Mouse (Mus musculus): ENCODE data around the gene Cops7a. TPM values are rescaled to one million over a fixed set of nuclear protein-coding genes. Genes with fewer than 3 reads are reported as not detected.

Cops7a gene
- 155 and 159 TPM in 2 replicates for polyA plus RNA-seq (2014; fragmentation: Nextera tagmentation; extraction: Ambion mirVana)

DNA sequence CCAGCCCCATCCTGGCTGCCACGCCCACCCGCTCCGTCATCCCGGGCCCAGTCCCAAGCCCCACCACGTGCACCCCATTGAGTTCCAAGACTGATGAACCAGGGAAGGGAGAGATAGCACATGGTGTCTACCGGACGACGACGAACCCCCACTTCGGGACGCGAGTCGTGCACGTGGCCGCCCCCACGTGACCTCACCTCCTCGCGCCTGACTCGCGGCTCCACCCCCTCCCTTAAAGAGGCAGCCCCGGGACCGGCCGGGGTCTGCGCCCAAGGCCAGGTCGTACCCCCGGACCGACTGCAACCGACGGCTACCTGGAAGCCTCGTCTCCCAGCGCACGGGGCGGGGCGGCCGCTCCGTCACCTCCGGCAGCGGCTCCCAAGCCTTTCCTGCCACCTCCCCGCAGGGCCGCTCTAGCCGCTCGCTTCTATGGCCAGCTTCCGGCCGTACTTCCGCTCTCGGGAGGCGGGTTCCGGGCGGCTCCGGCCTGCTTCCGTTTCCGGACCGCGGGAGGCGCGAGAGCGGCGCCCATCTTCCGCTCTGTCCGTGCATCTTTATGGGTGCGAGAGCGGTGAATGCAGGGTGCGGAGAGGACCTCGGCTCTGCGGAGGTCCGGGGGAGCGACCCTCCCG lies at the start of gene Cops7a:
Gene Cops7a, minus strand, starts transcription at position 451 of the 632 bp plus-strand sequence.
- Histone ChIP-seq H3K9ac (ENCODE audit: low read length) (peak within 1 kb of the TSS; percentile 95), H3K4me1 (replicated peaks; ENCODE audit: control insufficient read depth, insufficient read depth, low read length) (peaks cover 14% of the 10 kb centered on the region), H3K4me3 (ENCODE audit: low read depth, low read length) (peak within 1 kb of the TSS; percentile 96), H3K4me2 (ENCODE audit: low read length) (peak within 1 kb of the TSS; percentile 99), H3K27ac (ENCODE audit: low read depth) (peak within 1 kb of the TSS; percentile 92), H3K36me3 (ENCODE audit: control insufficient read depth, insufficient read depth, low read length) (peaks cover 23% of the 10 kb centered on the region), H3K9me3 (ENCODE audit: control insufficient read depth, low read length) (no peaks in the 10 kb centered on the region), H3K27me3 (replicated peaks; ENCODE audit: control insufficient read depth, insufficient read depth, low read length) (no peaks in the 10 kb centered on the region)
- WGBS: under 1% methylated on average over 68 of the region's 68 CpGs
- ATAC-seq (replicated peaks; ENCODE audit: low FRiP score, low TSS enrichment, low read depth) (peak; percentile 96), DNase-seq (ENCODE audit: low spot score) (peak; percentile 98)

DNA sequence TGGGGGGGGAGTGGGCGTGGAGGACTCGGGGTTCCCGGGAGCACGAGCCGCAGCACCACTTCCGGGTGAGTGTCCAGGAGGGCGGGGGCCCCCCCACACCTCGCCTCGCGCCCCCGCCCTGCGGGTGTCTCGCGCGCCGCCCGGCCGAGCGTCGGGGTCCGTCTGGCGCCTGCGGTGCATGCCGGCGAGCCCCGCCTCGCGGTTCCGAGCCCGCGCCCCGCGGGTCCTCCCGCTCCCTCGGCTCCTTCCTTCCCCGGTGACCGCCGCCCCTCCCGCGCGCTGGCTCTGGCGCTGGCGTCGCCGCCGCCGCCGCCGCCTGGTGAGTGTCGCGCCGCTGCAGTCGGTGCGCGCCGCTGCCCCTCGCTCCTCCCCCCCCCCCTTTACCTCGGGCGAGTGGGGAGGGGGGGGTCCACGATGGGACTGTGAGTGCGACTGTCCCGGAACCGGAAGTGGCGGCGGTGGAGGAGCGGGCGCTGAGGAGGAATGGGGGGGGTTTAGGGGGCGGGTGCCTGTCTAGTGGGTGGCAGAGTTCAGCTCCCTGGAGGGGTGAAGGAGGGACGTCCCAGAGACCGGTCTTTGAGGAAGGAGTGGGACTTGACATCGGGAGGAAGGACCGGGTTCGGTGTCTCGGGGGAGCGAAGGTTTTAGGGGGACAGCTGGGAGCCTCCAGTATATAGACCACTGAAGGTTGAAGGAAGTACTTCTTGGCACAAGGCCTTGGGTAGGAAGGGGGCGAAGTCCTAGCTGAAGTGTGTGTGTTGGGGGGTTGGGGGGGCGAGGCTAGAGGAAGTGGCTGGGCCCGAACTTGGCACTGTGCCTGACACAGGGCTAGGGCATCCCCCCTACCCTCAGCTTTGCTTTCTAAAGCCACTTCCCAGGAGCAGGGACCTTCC lies 44.1 kb upstream of the Cops7a start:
- ATAC-seq (replicated peaks; ENCODE audit: low FRiP score, low TSS enrichment, low read depth): peak; percentile 87
- peak overlapping the region; percentile 64 for H3K4me2 ChIP-seq (ENCODE audit: low read length)
- peak; percentile 91 for DNase-seq (ENCODE audit: low spot score)
- H3K9me3 ChIP-seq (ENCODE audit: control insufficient read depth, low read length): no peaks in the 10 kb centered on the region
- peaks cover 10% of the 10 kb centered on the region; the same call in 1 of the 2 replicates for H3K4me1 ChIP-seq (replicated peaks; ENCODE audit: control insufficient read depth, insufficient read depth, low read length)
- peak overlapping the region; percentile 95 for H3K9ac ChIP-seq (ENCODE audit: low read length)
- H3K4me3 ChIP-seq (ENCODE audit: low read depth, low read length): peak overlapping the region; percentile 76
- H3K36me3 ChIP-seq (ENCODE audit: control insufficient read depth, insufficient read depth, low read length): peaks cover 35% of the 10 kb centered on the region
- WGBS: 1% methylated on average over 54 of the region's 78 CpGs
- peak overlapping the region; percentile 98 for H3K27ac ChIP-seq (ENCODE audit: low read depth)
- no peaks in the 10 kb centered on the region for H3K27me3 ChIP-seq (replicated peaks; ENCODE audit: control insufficient read depth, insufficient read depth, low read length)

DNA sequence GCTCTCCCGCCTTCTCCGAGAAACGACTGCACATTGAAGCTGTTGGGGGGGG lies 43.6 kb upstream of the Cops7a start, which contains the start of gene Zfp384:
Gene Zfp384, plus strand, starts transcription at position 17 of the 52 bp plus-strand sequence.
- peaks cover 10% of the 10 kb centered on the region; the same call in 1 of the 2 replicates for H3K4me1 ChIP-seq (replicated peaks; ENCODE audit: control insufficient read depth, insufficient read depth, low read length)
- ATAC-seq (replicated peaks; ENCODE audit: low FRiP score, low TSS enrichment, low read depth) (no peak), DNase-seq (ENCODE audit: low spot score) (no peak)
- no peaks in the 10 kb centered on the region for H3K9me3 ChIP-seq (ENCODE audit: control insufficient read depth, low read length)
- peaks cover 30% of the 10 kb centered on the region for H3K36me3 ChIP-seq (ENCODE audit: control insufficient read depth, insufficient read depth, low read length)
- peak within 1 kb of the TSS; percentile 64 for H3K4me2 ChIP-seq (ENCODE audit: low read length)
- peak within 1 kb of the TSS; percentile 98 for H3K27ac ChIP-seq (ENCODE audit: low read depth)
- WGBS: 0% methylated on average over 3 of the region's 3 CpGs
- peak within 1 kb of the TSS; percentile 76 for H3K4me3 ChIP-seq (ENCODE audit: low read depth, low read length)
- H3K27me3 ChIP-seq (replicated peaks; ENCODE audit: control insufficient read depth, insufficient read depth, low read length): no peaks in the 10 kb centered on the region
- H3K9ac ChIP-seq (ENCODE audit: low read length): peak within 1 kb of the TSS; percentile 95

DNA sequence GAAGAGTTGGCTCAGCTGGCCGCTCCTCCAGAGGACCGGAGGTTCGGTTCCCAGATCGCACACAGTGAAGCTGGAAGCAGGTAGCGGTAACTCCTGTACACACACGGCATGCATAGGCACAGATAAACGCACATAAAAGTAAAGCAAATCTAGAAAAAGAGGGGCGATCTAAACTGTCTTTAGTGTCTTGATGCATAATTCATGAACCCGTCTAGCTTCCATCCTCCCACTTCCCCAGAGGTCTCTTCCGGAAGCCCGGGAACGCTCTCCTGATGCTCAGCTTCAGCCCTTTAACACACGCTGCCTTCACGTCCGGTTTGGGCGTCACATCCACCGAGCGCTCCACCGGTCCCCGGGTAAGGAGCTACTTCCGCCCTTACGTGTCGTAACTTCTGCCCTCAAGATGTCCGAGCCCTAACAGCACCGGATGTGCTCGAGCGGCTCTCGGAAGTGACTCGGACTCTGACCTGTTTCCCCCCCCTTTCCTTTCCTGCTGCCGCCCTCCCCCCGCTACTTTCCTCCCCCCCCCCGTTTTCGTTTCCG lies 43.3 kb upstream of the Cops7a start:
- H3K4me1 ChIP-seq (replicated peaks; ENCODE audit: control insufficient read depth, insufficient read depth, low read length): peaks cover 13% of the 10 kb centered on the region; the same call in 1 of the 2 replicates
- peak overlapping the region; percentile 98 for H3K27ac ChIP-seq (ENCODE audit: low read depth)
- peak; percentile 97 for ATAC-seq (replicated peaks; ENCODE audit: low FRiP score, low TSS enrichment, low read depth)
- no peaks in the 10 kb centered on the region for H3K9me3 ChIP-seq (ENCODE audit: control insufficient read depth, low read length)
- peak overlapping the region; percentile 76 for H3K4me3 ChIP-seq (ENCODE audit: low read depth, low read length)
- H3K4me2 ChIP-seq (ENCODE audit: low read length): peak overlapping the region; percentile 64
- no peaks in the 10 kb centered on the region for H3K27me3 ChIP-seq (replicated peaks; ENCODE audit: control insufficient read depth, insufficient read depth, low read length)
- WGBS: under 1% methylated on average over 33 of the region's 34 CpGs
- peak overlapping the region; percentile 95 for H3K9ac ChIP-seq (ENCODE audit: low read length)
- H3K36me3 ChIP-seq (ENCODE audit: control insufficient read depth, insufficient read depth, low read length): peaks cover 27% of the 10 kb centered on the region
- no peak for DNase-seq (ENCODE audit: low spot score)

DNA sequence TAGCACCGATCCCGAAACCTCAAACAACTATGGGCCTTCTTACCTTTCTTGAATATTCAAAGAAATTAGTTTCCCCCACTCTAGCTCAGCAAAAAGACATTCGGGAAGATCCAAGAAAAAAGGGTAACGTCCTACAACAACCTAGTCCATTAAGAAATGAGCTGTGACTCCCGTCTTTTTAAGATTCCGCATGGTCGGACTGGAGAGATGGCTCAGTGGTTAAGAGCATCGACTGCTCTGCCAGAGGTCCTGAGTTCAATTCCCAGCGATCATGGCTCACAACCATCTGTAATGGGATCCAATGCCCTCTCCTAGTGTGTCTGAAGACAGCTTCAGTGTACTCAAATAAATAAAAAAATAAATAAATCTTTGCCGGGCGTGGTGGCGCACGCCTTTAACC lies 42.7 kb upstream of the Cops7a start:
- ATAC-seq (replicated peaks; ENCODE audit: low FRiP score, low TSS enrichment, low read depth) (no peak), DNase-seq (ENCODE audit: low spot score) (no peak)
- peak overlapping the region; percentile 57 for H3K9ac ChIP-seq (ENCODE audit: low read length)
- peaks cover 22% of the 10 kb centered on the region for H3K36me3 ChIP-seq (ENCODE audit: control insufficient read depth, insufficient read depth, low read length)
- H3K4me1 ChIP-seq (replicated peaks; ENCODE audit: control insufficient read depth, insufficient read depth, low read length): peaks cover 13% of the 10 kb centered on the region; the same call in 1 of the 2 replicates
- peak overlapping the region; percentile 76 for H3K4me3 ChIP-seq (ENCODE audit: low read depth, low read length)
- peak overlapping the region; percentile 64 for H3K4me2 ChIP-seq (ENCODE audit: low read length)
- H3K9me3 ChIP-seq (ENCODE audit: control insufficient read depth, low read length): no peaks in the 10 kb centered on the region
- no peaks in the 10 kb centered on the region for H3K27me3 ChIP-seq (replicated peaks; ENCODE audit: control insufficient read depth, insufficient read depth, low read length)
- 41% methylated on average over 13 of the region's 13 CpGs for WGBS
- H3K27ac ChIP-seq (ENCODE audit: low read depth): peak overlapping the region; percentile 98

DNA sequence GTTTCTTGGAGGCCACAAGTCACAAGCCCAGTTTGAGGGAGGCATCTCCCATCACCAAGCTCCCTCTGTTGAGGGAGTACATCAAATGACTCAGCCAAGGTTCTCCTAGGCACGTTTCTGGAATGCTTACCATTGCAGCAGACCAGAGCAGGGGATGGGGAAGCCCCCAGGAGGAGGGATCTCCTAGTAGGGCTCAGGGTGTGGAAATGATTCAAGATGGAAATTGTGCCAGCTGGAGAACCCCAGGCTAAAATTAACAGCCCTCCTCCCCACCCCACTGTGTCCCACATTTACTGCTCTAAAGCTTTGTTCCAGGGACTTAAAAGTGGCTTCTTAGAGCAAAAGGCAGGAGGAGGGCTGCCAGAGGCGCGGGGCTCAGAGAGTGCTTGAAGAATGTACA lies 39.7 kb upstream of the Cops7a start:
- no peak overlapping the region for H3K27ac ChIP-seq (ENCODE audit: low read depth)
- H3K9ac ChIP-seq (ENCODE audit: low read length): no peak overlapping the region
- peaks cover 20% of the 10 kb centered on the region for H3K27me3 ChIP-seq (replicated peaks; ENCODE audit: control insufficient read depth, insufficient read depth, low read length)
- ATAC-seq (replicated peaks; ENCODE audit: low FRiP score, low TSS enrichment, low read depth) (no peak), DNase-seq (ENCODE audit: low spot score) (no peak)
- no peak overlapping the region for H3K4me3 ChIP-seq (ENCODE audit: low read depth, low read length)
- no peaks in the 10 kb centered on the region for H3K36me3 ChIP-seq (ENCODE audit: control insufficient read depth, insufficient read depth, low read length)
- 0 out of 2 replicates have a peak, but pooled peaks cover 3% of the 10 kb centered on the region for H3K4me1 ChIP-seq (replicated peaks; ENCODE audit: control insufficient read depth, insufficient read depth, low read length)
- WGBS: 34% methylated on average over 3 of the region's 3 CpGs
- no peak overlapping the region for H3K4me2 ChIP-seq (ENCODE audit: low read length)
- no peaks in the 10 kb centered on the region for H3K9me3 ChIP-seq (ENCODE audit: control insufficient read depth, low read length)

DNA sequence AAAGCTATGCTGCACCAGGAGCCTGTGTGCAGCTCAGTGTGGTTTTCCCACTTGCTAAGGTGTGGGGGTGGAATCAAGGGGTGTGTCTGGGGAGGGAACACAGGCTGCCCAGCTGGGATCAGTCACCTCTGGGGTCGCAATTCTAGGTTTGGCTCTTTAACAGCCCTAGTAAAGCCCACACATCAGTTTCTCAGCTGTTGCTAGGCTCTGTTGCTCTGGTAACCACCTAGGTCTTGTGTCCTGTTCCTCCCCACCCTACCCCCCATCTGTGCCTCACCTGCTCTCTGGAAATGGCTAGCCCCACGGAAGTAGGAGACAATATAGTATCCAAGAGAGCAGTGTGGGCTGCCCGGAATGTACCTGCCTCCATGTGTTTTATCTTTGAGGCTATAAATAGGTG lies 38.4 kb upstream of the Cops7a start:
- Histone ChIP-seq H3K36me3 (ENCODE audit: control insufficient read depth, insufficient read depth, low read length) (no peaks in the 10 kb centered on the region), H3K9me3 (ENCODE audit: control insufficient read depth, low read length) (no peaks in the 10 kb centered on the region), H3K4me3 (ENCODE audit: low read depth, low read length) (no peak overlapping the region), H3K27me3 (replicated peaks; ENCODE audit: control insufficient read depth, insufficient read depth, low read length) (peaks cover 33% of the 10 kb centered on the region), H3K4me2 (ENCODE audit: low read length) (no peak overlapping the region), H3K27ac (ENCODE audit: low read depth) (no peak overlapping the region), H3K4me1 (replicated peaks; ENCODE audit: control insufficient read depth, insufficient read depth, low read length) (peaks cover 3% of the 10 kb centered on the region; the same call in 1 of the 2 replicates), H3K9ac (ENCODE audit: low read length) (no peak overlapping the region)
- 38% methylated on average over 3 of the region's 3 CpGs for WGBS
- no peak for DNase-seq (ENCODE audit: low spot score)
- ATAC-seq (replicated peaks; ENCODE audit: low FRiP score, low TSS enrichment, low read depth): no peak

DNA sequence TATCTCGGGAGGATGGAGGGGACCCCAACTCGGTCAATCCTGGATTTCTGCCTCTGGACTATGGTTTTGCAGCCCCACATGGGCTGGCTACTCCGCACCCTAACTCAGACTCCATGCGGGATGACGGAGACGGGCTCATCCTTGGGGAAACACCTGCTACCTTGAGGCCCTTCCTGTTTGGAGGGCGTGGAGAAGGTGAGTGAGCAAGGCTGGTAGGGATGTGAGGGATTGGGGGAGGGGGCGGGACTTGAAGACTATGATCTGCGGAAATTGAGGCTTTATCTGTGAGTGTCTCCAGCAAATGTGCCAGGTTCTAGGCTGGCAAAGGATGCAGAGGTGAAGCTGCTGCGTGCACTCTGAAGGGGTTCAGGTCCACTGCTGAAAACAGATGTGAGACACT lies 34.2 kb upstream of the Cops7a start:
- Histone ChIP-seq H3K9ac (ENCODE audit: low read length) (no peak overlapping the region), H3K9me3 (ENCODE audit: control insufficient read depth, low read length) (no peaks in the 10 kb centered on the region), H3K4me2 (ENCODE audit: low read length) (no peak overlapping the region), H3K4me1 (replicated peaks; ENCODE audit: control insufficient read depth, insufficient read depth, low read length) (peaks cover 12% of the 10 kb centered on the region; the same call in 1 of the 2 replicates), H3K27ac (ENCODE audit: low read depth) (no peak overlapping the region), H3K36me3 (ENCODE audit: control insufficient read depth, insufficient read depth, low read length) (no peaks in the 10 kb centered on the region), H3K27me3 (replicated peaks; ENCODE audit: control insufficient read depth, insufficient read depth, low read length) (peaks cover 72% of the 10 kb centered on the region), H3K4me3 (ENCODE audit: low read depth, low read length) (no peak overlapping the region)
- ATAC-seq (replicated peaks; ENCODE audit: low FRiP score, low TSS enrichment, low read depth) (no peak), DNase-seq (ENCODE audit: low spot score) (no peak)
- WGBS: 32% methylated on average over 10 of the region's 10 CpGs

Data from intestine, embryonic 14.5 days (tissue).